Comparison of ENCODE assay signal across 23 mouse cellular contexts in genomic region chr14:121653717-121654116, GRCm38 (mm10).
DNase-seq lines count a peak whose midpoint lies in the region; ATAC-seq and TF ChIP-seq lines count a peak whose summit lies in the region.
"Had no signal": no experiment of that assay in that cellular context is flagged by ENCODE, and none has a peak within 500 bp of the region (broad histone marks: within the 10 kb centered on the region; RNA-seq: fewer than 3 reads in every experiment).

No protein-coding gene starts in this region.

- no peaks in the 10 kb centered on the region for H3K36me3 ChIP-seq in heart, embryonic 15.5 days
- H3K36me3 ChIP-seq in stomach, embryonic 14.5 days (ENCODE audit: control insufficient read depth, insufficient read depth, low read length) = peaks cover 14% of the 10 kb centered on the region
- peaks cover 14% of the 10 kb centered on the region for H3K36me3 ChIP-seq in stomach, postnatal 0 days (ENCODE audit: control insufficient read depth, insufficient read depth, low read length)
- H3K36me3 ChIP-seq: embryonic facial prominence, embryonic 15.5 days; forebrain, embryonic 15.5 days; liver, embryonic 13.5 days; midbrain, embryonic 13.5 days had no signal

- no peak for TF ChIP-seq CTCF in stomach, postnatal 0 days (IDR thresholded peaks at IDR 0.05; ENCODE audit: low read depth)

- peak overlapping the region; percentile 32; the same call in 1 of the 2 replicates for H3K4me2 ChIP-seq in heart, embryonic 15.5 days
- H3K4me2 ChIP-seq in stomach, embryonic 14.5 days (replicated peaks; ENCODE audit: low read depth, low read length) = no peak overlapping the region
- H3K4me2 ChIP-seq in stomach, postnatal 0 days (replicated peaks; ENCODE audit: low read depth) = no peak overlapping the region
- H3K4me2 ChIP-seq: embryonic facial prominence, embryonic 15.5 days; forebrain, embryonic 15.5 days; liver, embryonic 13.5 days; midbrain, embryonic 13.5 days had no signal

- 0 out of 2 replicates have a peak, but pooled peaks have one; percentile 11 for ATAC-seq in heart, embryonic 15.5 days (replicated peaks; ENCODE audit: insufficient number of reproducible peaks, insufficient read depth, low FRiP score, low read depth)
- ATAC-seq in stomach, embryonic 14.5 days (ENCODE audit: insufficient number of reproducible peaks, insufficient read depth, low FRiP score, low read depth) = 0 out of 2 replicates have a peak, but pooled peaks have one; percentile 39
- ATAC-seq in stomach, postnatal 0 days (ENCODE audit: low FRiP score, low TSS enrichment) = no peak
- ATAC-seq: forebrain, embryonic 15.5 days; midbrain, embryonic 13.5 days had no signal

- H3K27ac ChIP-seq in heart, embryonic 15.5 days = peak overlapping the region; percentile 17; the same call in 1 of the 2 replicates
- peak overlapping the region; percentile 35; the same call in 1 of the 2 replicates for H3K27ac ChIP-seq in stomach, embryonic 14.5 days (ENCODE audit: low read length)
- no peak overlapping the region for H3K27ac ChIP-seq in stomach, postnatal 0 days (replicated peaks)
- H3K27ac ChIP-seq: embryonic facial prominence, embryonic 15.5 days; forebrain, embryonic 15.5 days; hindbrain, embryonic 10.5 days; left cerebral cortex, adult 2 months; liver, embryonic 13.5 days; midbrain, embryonic 13.5 days had no signal

- intact Hi-C loops in heart, postnatal 10 days (cut with DNase I) = no loop called here

- H3K9ac ChIP-seq in heart, embryonic 15.5 days = no peak overlapping the region
- H3K9ac ChIP-seq in stomach, embryonic 14.5 days (replicated peaks; ENCODE audit: low read depth, low read length) = no peak overlapping the region
- H3K9ac ChIP-seq in stomach, postnatal 0 days (ENCODE audit: low read length) = no peak overlapping the region
- H3K9ac ChIP-seq: embryonic facial prominence, embryonic 15.5 days; forebrain, embryonic 15.5 days; liver, embryonic 13.5 days; midbrain, embryonic 13.5 days had no signal

- no peak overlapping the region for H3K4me3 ChIP-seq in heart, embryonic 15.5 days
- H3K4me3 ChIP-seq in stomach, embryonic 14.5 days (ENCODE audit: low read depth, low read length) = no peak overlapping the region
- H3K4me3 ChIP-seq in stomach, postnatal 0 days (ENCODE audit: low read depth, low read length) = no peak overlapping the region
- H3K4me3 ChIP-seq: embryonic facial prominence, embryonic 15.5 days; forebrain, embryonic 15.5 days; hindbrain, embryonic 10.5 days; left cerebral cortex, adult 2 months; liver, embryonic 13.5 days; megakaryocyte, embryonic 14.5 days; midbrain, embryonic 13.5 days had no signal

- TF ChIP-seq EP300 in stomach, postnatal 0 days (optimal IDR thresholded peaks at IDR 0.05) = no peak

- 48% methylated on average over 10 of the region's 10 CpGs for WGBS in heart, embryonic 15.5 days
- WGBS in stomach, embryonic 14.5 days = 77% methylated on average over 10 of the region's 10 CpGs
- 79% methylated on average over 10 of the region's 10 CpGs for WGBS in stomach, postnatal 0 days

- H3K9me3 ChIP-seq in heart, embryonic 15.5 days (replicated peaks) = no peaks in the 10 kb centered on the region
- H3K9me3 ChIP-seq in stomach, embryonic 14.5 days (ENCODE audit: control insufficient read depth, low read depth, low read length) = no peaks in the 10 kb centered on the region
- no peaks in the 10 kb centered on the region for H3K9me3 ChIP-seq in stomach, postnatal 0 days (ENCODE audit: control insufficient read depth, low read length)
- H3K9me3 ChIP-seq: embryonic facial prominence, embryonic 15.5 days; forebrain, embryonic 15.5 days; hindbrain, embryonic 10.5 days; liver, embryonic 13.5 days; midbrain, embryonic 13.5 days had no signal

- peaks cover 26% of the 10 kb centered on the region for H3K4me1 ChIP-seq in heart, embryonic 15.5 days (replicated peaks)
- peaks cover 12% of the 10 kb centered on the region; the same call in 1 of the 2 replicates for H3K4me1 ChIP-seq in stomach, embryonic 14.5 days (ENCODE audit: control insufficient read depth, insufficient read depth, low read length)
- H3K4me1 ChIP-seq in stomach, postnatal 0 days (replicated peaks; ENCODE audit: control insufficient read depth, insufficient read depth) = no peaks in the 10 kb centered on the region
- H3K4me1 ChIP-seq: forebrain, embryonic 15.5 days; liver, embryonic 13.5 days; midbrain, embryonic 13.5 days had no signal

- DNase-seq in heart, adult 11 months = peak; percentile 82
- DNase-seq in heart, postnatal 10 days = no peak
- DNase-seq in heart, adult 8-10 months (ENCODE audit: low spot score) = no peak
- no peak for DNase-seq in stomach, postnatal 0 days (ENCODE audit: low spot score)
- no peak for DNase-seq in spleen, postnatal 36 days (ENCODE audit: low spot score in 2 of 2)
- DNase-seq: adrenal gland, adult 2 months; B cell, adult 2 months; gastrocnemius, postnatal 14 days; kidney, adult 8-10 months; kidney, postnatal 10 days; liver, embryonic 13.5 days; lung, adult 2 months; lung, postnatal 36 days; thymus, adult 18-20 months; thymus, postnatal 36 days had no signal

- H3K27me3 ChIP-seq in heart, embryonic 15.5 days = no peaks in the 10 kb centered on the region
- no peaks in the 10 kb centered on the region for H3K27me3 ChIP-seq in stomach, embryonic 14.5 days (ENCODE audit: control insufficient read depth, insufficient read depth, low read length)
- no peaks in the 10 kb centered on the region for H3K27me3 ChIP-seq in stomach, postnatal 0 days (ENCODE audit: control insufficient read depth, insufficient read depth, low read length)
- H3K27me3 ChIP-seq: embryonic facial prominence, embryonic 15.5 days; forebrain, embryonic 15.5 days; liver, embryonic 13.5 days; midbrain, embryonic 13.5 days had no signal
